Mouse (Mus musculus) thymus, adult 2 months (tissue): ENCODE measurements at regions not wholly inside any gene's neighbourhood (a gene's known extent, or its start where the extent isn't known, plus 50 kb on each side); places are given as distances from the start of the nearest gene placed in this dataset.

Experiments used
- DNase-seq: peaks from one replicate; pipeline ENCODE4 v3.0.0; 2021
- H3K27ac ChIP-seq: fragments of 200-500 bp; 2 replicates; pipeline ENCODE4 v1.5.1; 2012; ENCODE audit warnings: low read length, control low read depth; ENCODE audit not compliant: control insufficient read depth, insufficient read depth
- H3K27me3 ChIP-seq: fragments of 200-500 bp; 2 replicates; pipeline ENCODE4 v1.6.1; 2012; ENCODE audit warnings: mild to moderate bottlenecking, low read length, moderate library complexity, mixed read lengths; ENCODE audit not compliant: control insufficient read depth, insufficient read depth
- H3K36me3 ChIP-seq: fragments of 200-500 bp; 2 replicates; pipeline ENCODE4 v1.6.1; 2012; ENCODE audit warnings: mild to moderate bottlenecking, low read length, moderate library complexity; ENCODE audit not compliant: control insufficient read depth, insufficient read depth
- H3K4me1 ChIP-seq: fragments of 200-500 bp; replicated peaks from 2 replicates; pipeline ENCODE4 v1.6.1; 2012; ENCODE audit warnings: low read length; ENCODE audit not compliant: control insufficient read depth, insufficient read depth
- H3K4me3 ChIP-seq: fragments of 200-500 bp; 2 replicates; pipeline ENCODE4 v1.5.1; 2012; ENCODE audit warnings: mild to moderate bottlenecking, low read length, control low read depth, moderate library complexity; ENCODE audit not compliant: control insufficient read depth, insufficient read depth
- CTCF ChIP-seq: fragments of 200-500 bp; IDR thresholded peaks from 2 replicates; pipeline ENCODE4 v1.5.1; 2012; ENCODE audit warnings: mild to moderate bottlenecking, control low read depth, low read length, moderate library complexity, borderline replicate concordance; ENCODE audit not compliant: control insufficient read depth, poor library complexity, insufficient read depth; ENCODE audit errors: extremely low read depth
- POLR2A ChIP-seq: fragments of 200-500 bp; IDR thresholded peaks from 2 replicates; pipeline ENCODE4 v1.6.1; 2012; ENCODE audit warnings: mild to moderate bottlenecking, low read length, control low read depth, moderate library complexity; ENCODE audit not compliant: control insufficient read depth, poor library complexity, insufficient read depth; ENCODE audit errors: extremely low read depth
- WGBS: fragments of 180-500 bp; shearing (Covaris S2); methylation state at CpG from one replicate; pipeline ENCODE4 v1.1.7; 2018; 5-methylcytosine and 5-hydroxymethylcytosine counted together

- no peak for DNase-seq
- TF ChIP-seq POLR2A = no peak
- no peak for TF ChIP-seq CTCF
- Histone ChIP-seq H3K27ac (no peak overlapping the region), H3K4me3 (no peak overlapping the region), H3K27me3 (no peaks in the 10 kb centered on the region), H3K4me1 (no peaks in the 10 kb centered on the region), H3K36me3 (no peaks in the 10 kb centered on the region)
- WGBS = 96% methylated on average over 4 of the region's 4 CpGs
Measured at GRCm38 (mm10) chr4:31833828-31834227, 130.1 kb upstream of the Map3k7 start.

GRCm38 (mm10) chr4:31835051-31835450 lies 128.8 kb upstream of the Map3k7 start:
- H3K27ac ChIP-seq = no peak overlapping the region
- H3K36me3 ChIP-seq = no peaks in the 10 kb centered on the region
- WGBS = 96% methylated on average over 5 of the region's 5 CpGs
- H3K4me3 ChIP-seq = no peak overlapping the region
- TF ChIP-seq CTCF (no peak), POLR2A (no peak)
- no peak for DNase-seq
- H3K27me3 ChIP-seq = no peaks in the 10 kb centered on the region
- H3K4me1 ChIP-seq = no peaks in the 10 kb centered on the region

- no peak for DNase-seq
- Histone ChIP-seq H3K27me3 (no peaks in the 10 kb centered on the region), H3K27ac (no peak overlapping the region), H3K36me3 (no peaks in the 10 kb centered on the region), H3K4me1 (no peaks in the 10 kb centered on the region), H3K4me3 (no peak overlapping the region)
- TF ChIP-seq POLR2A (no peak), CTCF (no peak)
- 89% methylated on average over 5 of the region's 5 CpGs for WGBS
Measured at GRCm38 (mm10) chr4:31838592-31838991, 125.3 kb upstream of the Map3k7 start.

GRCm38 (mm10) chr4:31849763-31850162 lies 114.1 kb upstream of the Map3k7 start:
- no peak overlapping the region for H3K27ac ChIP-seq
- no peaks in the 10 kb centered on the region for H3K4me1 ChIP-seq
- no peak for DNase-seq
- WGBS = 80% methylated on average over 6 of the region's 6 CpGs
- no peak overlapping the region for H3K4me3 ChIP-seq
- TF ChIP-seq POLR2A (no peak), CTCF (no peak)
- H3K27me3 ChIP-seq = no peaks in the 10 kb centered on the region
- no peaks in the 10 kb centered on the region for H3K36me3 ChIP-seq

GRCm38 (mm10) chr4:31851006-31851405 lies 112.9 kb upstream of the Map3k7 start:
- WGBS = 80% methylated on average over 3 of the region's 3 CpGs
- no peak overlapping the region for H3K27ac ChIP-seq

GRCm38 (mm10) chr4:31853851-31854250 lies 110.0 kb upstream of the Map3k7 start:
- WGBS = 93% methylated on average over 6 of the region's 6 CpGs
- no peaks in the 10 kb centered on the region for H3K27me3 ChIP-seq
- H3K4me1 ChIP-seq = no peaks in the 10 kb centered on the region
- H3K36me3 ChIP-seq = no peaks in the 10 kb centered on the region
- H3K27ac ChIP-seq = no peak overlapping the region
- no peak overlapping the region for H3K4me3 ChIP-seq
- no peak for DNase-seq
- no peak for TF ChIP-seq POLR2A
- TF ChIP-seq CTCF = no peak

More at GRCm38 (mm10) chr4:31851006-31851405, 112.9 kb upstream of the Map3k7 start:
- no peaks in the 10 kb centered on the region for H3K36me3 ChIP-seq
- no peaks in the 10 kb centered on the region for H3K27me3 ChIP-seq
- peak; percentile 14 for DNase-seq
- no peaks in the 10 kb centered on the region for H3K4me1 ChIP-seq
- no peak for TF ChIP-seq POLR2A
- TF ChIP-seq CTCF = no peak
- H3K4me3 ChIP-seq = no peak overlapping the region

GRCm38 (mm10) chr4:31860389-31860788 lies 103.5 kb upstream of the Map3k7 start:
- no peaks in the 10 kb centered on the region for H3K36me3 ChIP-seq
- no peak for DNase-seq
- TF ChIP-seq POLR2A (no peak), CTCF (no peak)
- H3K27me3 ChIP-seq = no peaks in the 10 kb centered on the region
- 94% methylated on average over 2 of the region's 2 CpGs for WGBS
- no peak overlapping the region for H3K4me3 ChIP-seq
- H3K27ac ChIP-seq = no peak overlapping the region
- H3K4me1 ChIP-seq = no peaks in the 10 kb centered on the region
